9 mouse cellular contexts compared by ENCODE assay signal in genomic region chr7:64728181-64728591, GRCm38 (mm10).
DNase-seq lines count a peak whose midpoint lies in the region; ATAC-seq and TF ChIP-seq lines count a peak whose summit lies in the region.
"Had no signal": no experiment of that assay in that cellular context is flagged by ENCODE, and none has a peak within 500 bp of the region (broad histone marks: within the 10 kb centered on the region; RNA-seq: fewer than 3 reads in every experiment).

No protein-coding gene starts in this region.

- intact Hi-C loops in gastrocnemius, adult 2 months (cut with DNase I) = no loop called here

- 84% methylated on average over 5 of the region's 5 CpGs for WGBS in midbrain, embryonic 14.5 days
- 89% methylated on average over 5 of the region's 5 CpGs for WGBS in midbrain, embryonic 10.5 days

- no peaks in the 10 kb centered on the region for H3K27me3 ChIP-seq in midbrain, embryonic 14.5 days (ENCODE audit: control insufficient read depth, insufficient read depth, low read length)
- H3K27me3 ChIP-seq in midbrain, embryonic 10.5 days (ENCODE audit: low read depth, poor library complexity, severe bottlenecking) = no peaks in the 10 kb centered on the region

- no peak overlapping the region for H3K9ac ChIP-seq in midbrain, embryonic 14.5 days (replicated peaks; ENCODE audit: low read length)

- H3K9me3 ChIP-seq in midbrain, embryonic 14.5 days (ENCODE audit: control insufficient read depth, low read length) = no peaks in the 10 kb centered on the region
- H3K9me3 ChIP-seq in midbrain, embryonic 10.5 days (replicated peaks) = no peaks in the 10 kb centered on the region

- H3K4me2 ChIP-seq in midbrain, embryonic 14.5 days (ENCODE audit: low read length) = no peak overlapping the region

- peaks cover 3% of the 10 kb centered on the region; the same call in 1 of the 2 replicates for H3K4me1 ChIP-seq in midbrain, embryonic 14.5 days (ENCODE audit: control insufficient read depth, insufficient read depth, low read length)
- 0 out of 2 replicates have a peak, but pooled peaks cover 3% of the 10 kb centered on the region for H3K4me1 ChIP-seq in midbrain, embryonic 10.5 days

- H3K4me3 ChIP-seq in midbrain, embryonic 14.5 days (replicated peaks; ENCODE audit: low read depth, low read length) = no peak overlapping the region
- H3K4me3 ChIP-seq in midbrain, embryonic 10.5 days = no peak overlapping the region
- no peak overlapping the region for H3K4me3 ChIP-seq in gastrocnemius, adult 2 months
- H3K4me3 ChIP-seq: erythroblast, embryonic 14.5 days had no signal

- peak; percentile 67 for DNase-seq in midbrain, embryonic 14.5 days
- DNase-seq in midbrain, embryonic 10.5 days (ENCODE audit: low spot score) = no peak
- peak; percentile 89 to 94 for DNase-seq in cerebellum, postnatal 14 days
- DNase-seq in layer of hippocampus, adult 9-11 months = peak; percentile 62
- peak; percentile 77 for DNase-seq in telencephalon, adult 2 months (ENCODE audit: low read depth, low spot score)
- no peak for DNase-seq in gastrocnemius, adult 2 months
- DNase-seq: spleen, adult 18-20 months had no signal

- H3K27ac ChIP-seq in midbrain, embryonic 14.5 days (replicated peaks; ENCODE audit: low read depth, low read length) = no peak overlapping the region
- no peak overlapping the region for H3K27ac ChIP-seq in midbrain, embryonic 10.5 days (replicated peaks)
- no peak overlapping the region for H3K27ac ChIP-seq in gastrocnemius, adult 2 months

- peak; percentile 44 for ATAC-seq in midbrain, embryonic 14.5 days (ENCODE audit: low FRiP score, low TSS enrichment)
- ATAC-seq in granulocyte monocyte progenitor cell, adult 5-6 weeks (replicated peaks; ENCODE audit: poor library complexity, severe bottlenecking) = no peak

- no peak for TF ChIP-seq CTCF in gastrocnemius, adult 2 months (IDR thresholded peaks at IDR 0.05)

- no peaks in the 10 kb centered on the region for H3K36me3 ChIP-seq in midbrain, embryonic 14.5 days (ENCODE audit: control insufficient read depth, insufficient read depth, low read length)
- H3K36me3 ChIP-seq in midbrain, embryonic 10.5 days = no peaks in the 10 kb centered on the region

Comparison
In these comparisons a context has a peak if more than half of its experiments do, and no peak if none do; other contexts are left out.
1. DNase-seq: peak in midbrain, embryonic 14.5 days (single experiment), cerebellum, postnatal 14 days (2 of 2), layer of hippocampus, adult 9-11 months (single experiment) and telencephalon, adult 2 months (single experiment); none in midbrain, embryonic 10.5 days (single experiment) and gastrocnemius, adult 2 months (single experiment).